Mouse (Mus musculus) kidney, postnatal 25 days (tissue): ENCODE data around the gene Gm17571.

Experiments
- DNase-seq, 2 experiments: peaks; one replicate each; pipeline ENCODE4 v3.0.0; 2021; ENCODE audit warnings: mixed read lengths in 2 of 2

Gm17571 gene

DNA sequence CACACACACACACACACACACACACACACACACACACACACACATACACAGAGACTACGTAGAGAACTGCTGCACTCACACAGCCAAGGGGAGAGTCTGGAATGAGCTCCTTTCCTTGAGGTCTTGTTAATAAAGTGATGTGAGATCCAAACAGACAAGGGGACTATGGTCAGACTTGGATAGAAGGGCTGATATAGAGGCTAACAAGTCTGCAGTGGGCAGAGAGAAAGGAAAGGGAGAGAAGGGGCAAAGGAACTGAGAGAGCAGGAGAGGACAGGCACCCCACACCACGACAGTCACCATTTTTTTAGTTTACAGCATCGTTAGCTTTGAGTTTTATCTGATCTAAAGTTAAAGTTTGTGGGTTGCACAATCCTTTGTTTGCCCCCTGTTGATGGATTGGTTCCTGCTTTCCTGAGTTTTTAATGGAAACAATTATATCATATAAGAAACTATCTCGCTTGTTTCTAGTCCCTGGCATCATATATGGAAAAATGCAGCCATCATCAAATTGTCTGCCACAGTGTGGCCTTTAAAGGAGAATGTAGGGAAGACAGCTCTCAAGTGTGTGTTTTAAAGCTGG is at the start of gene Gm17571:
TSS of gene Gm17571 (minus strand) at position 51 of the 583 bp plus-strand sequence.
- no peak for DNase-seq

GRCm38 (mm10) chr9:13495530-13495929 is 49.0 kb upstream of the Gm17571 start:
- DNase-seq, result no peak

DNA sequence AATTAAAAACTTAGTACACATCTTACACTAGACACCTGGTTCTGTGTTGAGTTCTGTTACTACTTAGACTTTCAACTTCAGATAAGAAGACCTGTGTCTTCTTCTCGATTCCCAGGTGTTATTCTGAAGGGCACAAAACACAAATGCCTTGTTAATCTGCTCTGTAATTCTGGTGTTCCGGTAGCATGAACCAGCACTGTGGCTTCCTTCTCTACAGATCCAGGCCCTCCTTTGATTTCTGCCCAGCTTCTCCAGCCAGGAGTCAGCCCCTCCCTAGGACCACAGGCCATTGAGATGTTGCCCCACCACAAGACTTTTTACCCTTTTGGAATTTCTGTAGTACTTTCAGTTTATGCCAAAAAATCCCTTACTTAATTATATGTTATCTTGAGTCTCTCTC is 47.2 kb upstream of the Gm17571 start:
- no peak for DNase-seq

DNA sequence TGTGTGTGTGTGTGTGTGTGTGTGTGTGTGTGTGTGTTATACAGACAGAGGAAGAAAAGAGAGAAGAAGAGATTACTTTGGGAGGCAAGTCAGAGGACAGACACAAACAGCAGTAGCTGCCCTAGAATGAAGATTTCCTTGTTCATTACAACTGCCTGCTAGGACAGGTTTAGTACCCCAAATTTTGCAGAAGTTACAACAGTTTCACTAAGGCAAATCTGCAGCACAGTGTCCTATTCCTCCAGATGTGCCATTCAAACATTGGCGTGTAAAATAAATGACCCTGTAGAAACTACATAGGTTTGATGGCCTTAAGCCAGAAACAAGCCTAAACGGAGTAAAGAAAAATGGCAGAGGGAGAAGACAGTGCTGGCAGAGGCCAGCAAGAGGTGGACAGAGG is 46.3 kb upstream of the Gm17571 start:
- DNase-seq, result no peak

GRCm38 (mm10) chr9:13491854-13492620 is 45.5 kb upstream of the Gm17571 start:
- DNase-seq, result no peak

- DNase-seq, result no peak
Measured at GRCm38 (mm10) chr9:13491107-13491506, 44.6 kb upstream of the Gm17571 start.

DNA sequence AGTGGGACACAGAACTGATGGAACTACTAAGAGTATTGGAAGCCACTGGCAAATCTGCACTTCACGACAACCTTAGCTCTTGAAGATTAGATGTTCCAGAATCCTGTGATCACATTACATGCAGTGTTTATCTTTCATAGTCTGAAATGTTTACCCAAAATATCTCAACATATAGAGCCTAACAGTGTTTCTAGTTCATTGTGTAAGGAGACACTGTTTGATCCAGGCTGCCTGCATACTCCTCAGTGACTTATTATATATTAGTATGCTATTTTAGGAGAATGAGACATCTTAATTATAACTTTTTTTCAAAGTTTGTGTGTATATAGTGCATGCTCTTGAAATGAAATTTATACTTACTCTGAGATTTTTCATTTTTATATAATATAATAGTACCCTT is 39.4 kb upstream of the Gm17571 start:
- DNase-seq, result no peak

DNA sequence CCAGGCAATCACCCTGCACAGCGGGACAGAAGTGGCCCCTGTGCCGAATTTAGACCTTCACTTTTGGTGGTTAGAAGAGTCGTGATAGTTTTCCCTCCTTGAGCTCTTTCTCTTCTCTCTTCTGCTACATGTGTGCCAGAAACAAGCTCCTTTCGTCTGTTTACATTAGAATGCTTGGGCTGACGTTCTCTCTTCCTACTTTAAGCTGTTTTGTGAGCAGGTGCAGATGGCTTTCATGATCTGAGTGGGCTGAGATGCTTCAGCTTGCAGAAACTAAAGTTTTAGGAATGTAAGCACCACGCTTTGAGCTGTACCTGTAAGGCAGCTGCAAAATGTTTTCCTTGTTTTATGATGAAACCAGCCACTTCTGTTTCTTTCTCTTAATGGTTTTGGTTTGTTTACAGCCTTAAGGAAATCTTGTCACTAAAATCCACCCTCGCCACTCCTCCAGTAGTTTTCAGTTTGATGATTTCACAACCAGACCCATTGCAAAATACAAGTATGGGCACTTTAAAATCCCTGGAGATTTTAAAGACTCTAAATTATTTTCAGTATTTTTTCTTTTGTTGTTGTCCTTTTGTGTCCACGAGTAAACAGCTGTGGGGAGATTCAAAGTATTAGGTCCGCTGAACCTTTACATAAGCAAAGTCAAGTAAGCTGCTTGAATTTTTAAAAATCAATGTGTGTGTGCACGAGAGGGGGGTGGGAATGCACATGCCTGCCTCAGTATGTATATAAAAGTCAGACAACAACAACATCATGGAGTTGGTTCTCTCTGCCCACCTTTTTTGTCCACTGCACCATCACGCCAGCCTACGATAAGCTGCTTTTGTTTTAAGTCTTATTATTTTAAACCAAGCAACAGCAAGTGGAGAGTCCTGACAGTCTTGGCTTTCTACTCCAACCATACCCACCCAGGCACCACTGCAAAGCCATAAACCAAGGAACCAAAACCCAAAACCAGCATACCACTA is 38.0 kb upstream of the Gm17571 start:
- no peak for DNase-seq

DNA sequence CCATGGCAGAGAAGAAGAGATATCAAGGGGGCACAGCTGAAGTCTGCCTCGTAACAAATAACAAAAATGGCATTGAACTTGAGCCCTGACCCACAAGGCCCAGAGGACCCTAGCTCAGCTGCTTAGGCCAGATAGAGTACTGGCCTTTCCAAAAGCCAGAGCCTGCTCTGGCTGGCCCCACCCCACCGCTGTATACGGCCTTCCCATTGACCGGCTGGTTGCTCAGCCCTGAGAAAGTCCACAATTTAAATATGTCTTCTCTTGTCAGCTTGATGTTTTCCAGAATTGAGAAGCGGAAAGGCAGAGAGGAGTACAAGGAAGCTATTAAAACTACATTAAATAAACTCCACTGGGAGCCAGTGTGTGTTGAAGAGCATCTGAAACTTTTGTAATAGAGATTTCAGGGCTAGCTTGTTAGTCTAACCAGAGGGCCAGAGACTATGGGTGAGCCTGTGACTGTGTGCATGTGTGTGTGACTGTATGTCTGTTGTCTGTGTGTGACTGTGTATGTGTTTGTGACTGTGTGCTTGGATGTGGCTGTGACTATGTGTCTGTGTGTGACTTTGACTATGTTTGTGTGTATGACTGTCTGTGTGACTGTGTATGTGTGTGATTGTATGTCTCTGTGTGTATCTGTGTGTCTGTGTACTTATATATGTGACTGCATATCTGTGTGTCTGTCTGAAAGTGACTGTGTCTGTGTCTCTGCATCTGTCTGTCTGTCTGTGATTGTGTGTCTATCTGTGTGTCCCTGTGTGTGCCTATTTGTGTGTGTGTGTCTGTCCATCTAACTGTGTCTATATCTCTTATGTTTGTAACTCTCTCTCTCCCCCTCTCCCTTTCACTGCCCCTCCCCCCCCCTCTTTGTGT is 36.9 kb upstream of the Gm17571 start:
- DNase-seq, result no peak

DNA sequence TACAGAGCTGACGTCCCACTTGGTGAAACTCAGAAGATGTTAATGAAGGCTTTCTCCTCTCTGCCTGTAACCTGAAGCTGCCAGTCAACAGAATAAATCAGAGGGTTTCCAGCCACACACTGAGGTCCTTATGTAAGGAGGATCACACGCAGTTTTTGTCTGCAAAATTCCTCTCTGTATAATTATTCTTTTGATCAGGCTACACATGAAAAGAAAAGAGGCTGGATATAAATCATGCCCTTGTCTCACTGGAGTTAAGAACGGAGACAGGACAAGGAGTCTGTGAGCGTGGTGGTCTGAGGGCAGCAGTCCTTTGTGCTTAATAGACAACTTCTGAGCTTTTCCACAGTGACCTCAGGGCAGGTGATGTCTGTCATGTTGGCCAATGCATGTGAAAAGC is 32.7 kb upstream of the Gm17571 start:
- DNase-seq, result no peak

- no peak for DNase-seq
Measured at GRCm38 (mm10) chr9:13474951-13475350, 28.4 kb upstream of the Gm17571 start.

DNA sequence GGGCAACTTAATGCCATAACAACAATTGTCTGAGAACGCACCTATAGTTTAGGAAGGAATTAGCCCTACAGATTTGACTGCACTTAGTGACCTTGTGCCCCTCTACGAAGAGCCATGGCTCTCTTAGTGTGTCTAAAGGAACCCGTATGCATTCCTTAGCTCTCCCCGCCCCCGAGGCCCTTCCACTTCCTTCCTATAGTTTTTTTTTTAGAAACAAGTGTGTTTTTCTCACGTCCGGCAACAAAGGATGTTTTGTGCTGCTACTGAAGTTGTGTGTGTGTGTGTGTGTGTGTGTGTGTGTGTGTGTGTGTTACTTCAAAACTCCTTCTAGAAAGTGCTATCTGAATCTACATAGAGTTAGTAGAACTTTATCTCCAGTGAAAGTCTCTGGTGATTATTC is 23.5 kb upstream of the Gm17571 start:
- peak; percentile 65 to 73 for DNase-seq

GRCm38 (mm10) chr9:13468778-13469177 is 22.2 kb upstream of the Gm17571 start:
- DNase-seq, result no peak

DNA sequence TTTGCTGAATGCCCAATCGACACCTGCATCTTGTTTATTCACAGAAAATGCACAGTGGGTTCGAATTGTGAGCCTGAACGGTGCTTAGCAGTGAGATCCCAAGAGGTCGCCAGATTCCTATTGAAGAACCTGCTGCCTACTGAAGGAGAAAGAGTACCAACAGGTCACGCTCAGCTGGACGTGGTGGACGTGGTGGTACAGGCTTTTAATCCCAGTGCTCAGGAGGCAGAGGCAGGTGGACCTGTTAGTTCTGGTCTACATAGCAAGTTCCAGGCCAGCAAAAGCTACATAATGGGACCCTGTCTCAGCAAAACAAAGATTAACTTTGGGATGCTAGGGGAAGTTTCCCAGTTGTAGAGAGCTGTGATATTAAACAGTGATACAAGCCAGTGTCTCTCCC is 21.2 kb upstream of the Gm17571 start:
- peak; percentile 27 to 58 for DNase-seq

DNA sequence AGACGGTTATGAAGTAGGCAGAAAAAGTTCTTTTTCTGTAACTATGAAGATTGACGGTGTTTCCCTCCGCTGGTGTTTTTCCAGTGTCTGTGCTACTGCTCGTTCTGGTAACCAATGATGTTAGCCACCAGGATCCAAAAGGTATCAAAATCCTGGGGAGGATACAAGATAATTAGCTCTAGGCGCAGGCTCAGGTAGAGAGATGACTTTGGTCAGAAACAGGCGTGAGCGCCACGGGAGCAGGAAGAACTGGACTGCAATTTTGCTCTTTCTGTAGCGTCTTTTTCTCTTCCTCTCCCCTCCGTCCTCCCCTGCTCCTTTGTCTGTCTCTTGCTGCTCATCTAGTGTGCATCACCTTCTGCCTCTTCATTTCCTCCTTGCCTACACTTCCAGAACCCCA is 20.3 kb upstream of the Gm17571 start:
- no peak for DNase-seq

GRCm38 (mm10) chr9:13466351-13466750 is 19.8 kb upstream of the Gm17571 start:
- DNase-seq, result peak in 1 of 2 experiments; percentile 11

GRCm38 (mm10) chr9:13465358-13466020 is 18.9 kb upstream of the Gm17571 start:
- no peak for DNase-seq

GRCm38 (mm10) chr9:13460926-13461325 is 14.4 kb upstream of the Gm17571 start:
- no peak for DNase-seq

DNA sequence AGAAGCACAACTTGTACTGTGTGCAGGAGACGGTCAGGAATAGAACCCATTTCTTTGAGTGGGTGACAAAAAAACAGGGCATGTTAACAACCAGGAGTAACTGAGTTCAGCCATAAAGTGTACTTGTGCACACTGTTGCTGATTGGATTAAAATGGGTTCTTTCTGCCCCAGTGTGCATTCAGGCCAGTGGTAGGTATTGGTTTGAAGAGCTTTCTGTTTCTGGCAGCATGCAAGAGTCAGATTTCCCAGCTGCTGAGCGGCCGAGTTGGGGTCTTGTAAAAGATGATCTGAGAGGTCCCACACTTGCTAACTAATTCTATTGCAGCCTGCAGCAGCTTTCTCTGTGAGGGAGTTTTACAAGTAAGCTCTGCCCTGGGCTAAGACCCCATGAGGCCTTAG is 13.5 kb upstream of the Gm17571 start:
- DNase-seq, result no peak

GRCm38 (mm10) chr9:13459371-13459770 is 12.8 kb upstream of the Gm17571 start:
- no peak for DNase-seq

DNA sequence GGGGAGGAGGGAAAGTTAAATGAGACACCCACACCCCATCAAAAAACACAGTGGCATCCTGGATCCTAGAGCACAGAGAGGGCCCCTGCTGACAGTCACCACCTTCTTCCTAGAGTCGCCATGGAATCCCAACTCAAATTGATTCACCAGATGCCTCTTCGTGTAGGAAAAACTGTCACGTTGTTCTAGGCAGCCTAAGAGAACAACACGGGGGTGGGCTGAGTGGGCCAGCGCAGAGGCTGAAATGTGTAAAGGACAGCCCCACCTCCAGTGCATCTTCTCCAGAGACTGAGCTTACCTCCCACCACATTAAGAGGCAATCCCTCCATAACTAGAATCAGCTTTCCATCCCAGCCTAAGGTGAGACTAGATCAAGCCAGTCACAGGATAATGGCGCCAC is 11.2 kb upstream of the Gm17571 start:
- no peak for DNase-seq

DNA sequence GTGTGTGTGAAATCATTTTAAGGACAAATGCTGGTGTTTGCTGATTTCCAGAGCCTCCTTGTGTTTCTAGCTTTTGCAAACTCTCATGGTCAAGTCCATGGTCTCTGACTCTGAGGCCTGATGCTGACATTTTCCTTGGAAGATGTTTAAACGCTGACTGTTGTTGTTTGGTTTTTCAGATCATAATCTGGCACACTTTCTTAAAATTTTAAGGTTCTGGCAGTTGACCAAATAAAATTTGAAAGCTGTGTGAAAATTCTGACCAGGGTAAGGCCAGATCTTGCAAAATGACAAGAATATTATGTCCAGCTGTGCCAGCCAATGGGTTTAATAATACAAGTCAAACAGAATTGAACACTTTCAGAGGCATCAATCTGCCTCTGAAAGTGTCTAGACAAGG is 8.7 kb upstream of the Gm17571 start:
- no peak for DNase-seq
